ENCODE assay signal across 22 mouse cellular contexts in the genomic region with DNA sequence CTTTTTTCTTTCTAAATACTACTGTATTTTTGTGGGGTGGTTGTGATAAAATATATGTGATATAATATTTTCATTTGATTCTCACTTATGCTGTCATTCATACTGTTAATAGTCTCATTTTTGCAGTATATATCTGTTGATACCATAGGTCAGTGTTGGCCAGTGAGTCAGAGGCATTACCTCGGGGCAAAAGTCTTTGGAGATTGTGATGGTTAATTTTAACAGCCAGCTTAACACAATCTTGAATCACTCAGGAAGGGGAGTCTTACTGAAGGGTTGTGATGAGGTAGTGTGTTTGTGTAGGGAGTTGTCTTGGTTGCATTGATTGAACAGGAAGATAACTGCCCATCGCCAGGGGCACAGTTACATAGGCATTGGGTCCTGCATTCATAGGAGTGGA.
"Had no signal": no experiment of that assay in that cellular context is flagged by ENCODE, and none has a peak within 500 bp of the region (broad histone marks: within the 10 kb centered on the region; RNA-seq: fewer than 3 reads in every experiment).

No protein-coding gene starts in this region.

- H3K4me3 ChIP-seq: lung, embryonic 15.5 days; midbrain, embryonic 10.5 days; midbrain, embryonic 12.5 days; myocyte; neural tube, embryonic 13.5 days; neural tube, embryonic 15.5 days; stomach, embryonic 15.5 days had no signal

- DNase-seq: liver, postnatal 0 days; lung, adult 2 months; lung, postnatal 4 days; midbrain, embryonic 14.5 days; retina, postnatal 1 day; right cerebral cortex, adult 18-20 months; right cerebral cortex, postnatal 25 days; right cerebral cortex, postnatal 4 days; spleen, adult 18-20 months; thymus, adult 2 months; thymus, postnatal 25 days; thymus, postnatal 4 days had no signal

- H3K4me2 ChIP-seq: lung, embryonic 15.5 days; midbrain, embryonic 12.5 days; neural tube, embryonic 13.5 days; neural tube, embryonic 15.5 days; stomach, embryonic 15.5 days had no signal

- ATAC-seq: liver, postnatal 0 days; lung, postnatal 0 days; midbrain, embryonic 16.5 days had no signal

- H3K27me3 ChIP-seq: lung, embryonic 15.5 days; midbrain, embryonic 12.5 days; neural tube, embryonic 13.5 days; neural tube, embryonic 15.5 days; stomach, embryonic 15.5 days had no signal

- H3K9ac ChIP-seq: liver, postnatal 0 days; lung, embryonic 15.5 days; midbrain, embryonic 12.5 days; neural tube, embryonic 13.5 days; neural tube, embryonic 15.5 days; stomach, embryonic 15.5 days had no signal

- H3K9me3 ChIP-seq: lung, embryonic 15.5 days; midbrain, embryonic 10.5 days; midbrain, embryonic 12.5 days; neural tube, embryonic 13.5 days; neural tube, embryonic 15.5 days; stomach, embryonic 15.5 days had no signal

- H3K4me1 ChIP-seq: lung, embryonic 15.5 days; midbrain, embryonic 10.5 days; midbrain, embryonic 12.5 days; neural tube, embryonic 13.5 days; neural tube, embryonic 15.5 days; stomach, embryonic 15.5 days had no signal

- H3K27ac ChIP-seq: lung, embryonic 15.5 days; midbrain, embryonic 10.5 days; midbrain, embryonic 12.5 days; neural tube, embryonic 13.5 days; neural tube, embryonic 15.5 days; stomach, embryonic 15.5 days; stomach, postnatal 0 days had no signal
